Mouse (Mus musculus) T-helper 17 cell (primary cell): ENCODE results near the gene Vsig10.
"Not testable (repeated sequence)": the region's sequence is repeated elsewhere in the genome, so short reads cannot be mapped to it uniquely, and the experiment has no call there.

Source experiments
- in situ Hi-C, 2 experiments: fragments of 300-600 bp; cut with MboI, MseI; formaldehyde crosslinking; loops; 1 replicate in 1 of 2; 2 replicates in 1 of 2; pipeline ENCODE4 v1.15.1; 2025; ENCODE audit warnings: high pct_unique_total_duplicates in 2 of 2

The Vsig10 gene

GRCm38 (mm10) chr5:117318741-117319629 lies at the start of gene Vsig10:
TSS of gene Vsig10 (plus strand) at chr5:117319083.
- in situ Hi-C loops = no loop called here

GRCm38 (mm10) chr5:117269395-117269794 lies 49.5 kb upstream of the Vsig10 start:
- in situ Hi-C loops = no loop called here

DNA sequence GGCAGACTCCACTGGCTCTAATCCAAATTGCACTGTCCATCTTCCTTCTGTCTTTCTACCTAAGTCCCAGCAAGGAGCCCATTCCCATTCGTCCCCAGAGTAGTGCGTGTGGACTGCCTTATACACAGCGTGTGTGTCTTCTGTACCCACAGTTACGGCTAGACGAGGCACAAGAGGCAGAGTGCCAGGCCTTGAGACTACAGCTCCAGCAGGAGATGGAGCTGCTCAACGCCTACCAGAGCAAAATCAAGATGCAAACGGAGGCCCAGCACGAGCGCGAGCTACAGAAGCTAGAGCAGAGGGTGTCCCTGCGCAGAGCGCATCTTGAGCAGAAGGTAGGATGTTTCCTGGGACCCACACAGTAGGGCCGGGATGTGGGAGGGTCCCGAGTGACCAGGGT lies 46.9 kb upstream of the Vsig10 start:
- in situ Hi-C loops = no loop called here

DNA sequence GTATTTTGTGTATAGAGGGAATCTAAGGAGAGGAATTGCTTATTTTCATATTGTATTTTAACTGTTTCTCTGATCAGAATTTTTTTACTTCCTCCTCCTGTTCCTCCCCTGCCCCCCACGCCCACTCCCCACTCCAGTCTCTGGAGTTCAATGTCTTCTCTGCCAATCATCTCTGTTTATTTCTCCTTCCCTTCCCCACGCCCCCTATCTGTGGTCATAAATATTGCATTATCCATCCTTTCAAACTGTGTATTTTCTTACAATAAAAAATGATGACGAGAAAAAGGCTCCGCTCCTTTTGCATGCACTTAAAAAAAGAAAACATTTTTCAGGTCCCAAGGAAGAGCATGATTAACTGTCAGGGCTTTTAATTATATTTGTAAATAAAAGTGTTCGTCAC lies 44.1 kb upstream of the Vsig10 start:
- in situ Hi-C loops = no loop called here

GRCm38 (mm10) chr5:117277784-117278183 lies 41.1 kb upstream of the Vsig10 start:
- in situ Hi-C loops = no loop called here

DNA sequence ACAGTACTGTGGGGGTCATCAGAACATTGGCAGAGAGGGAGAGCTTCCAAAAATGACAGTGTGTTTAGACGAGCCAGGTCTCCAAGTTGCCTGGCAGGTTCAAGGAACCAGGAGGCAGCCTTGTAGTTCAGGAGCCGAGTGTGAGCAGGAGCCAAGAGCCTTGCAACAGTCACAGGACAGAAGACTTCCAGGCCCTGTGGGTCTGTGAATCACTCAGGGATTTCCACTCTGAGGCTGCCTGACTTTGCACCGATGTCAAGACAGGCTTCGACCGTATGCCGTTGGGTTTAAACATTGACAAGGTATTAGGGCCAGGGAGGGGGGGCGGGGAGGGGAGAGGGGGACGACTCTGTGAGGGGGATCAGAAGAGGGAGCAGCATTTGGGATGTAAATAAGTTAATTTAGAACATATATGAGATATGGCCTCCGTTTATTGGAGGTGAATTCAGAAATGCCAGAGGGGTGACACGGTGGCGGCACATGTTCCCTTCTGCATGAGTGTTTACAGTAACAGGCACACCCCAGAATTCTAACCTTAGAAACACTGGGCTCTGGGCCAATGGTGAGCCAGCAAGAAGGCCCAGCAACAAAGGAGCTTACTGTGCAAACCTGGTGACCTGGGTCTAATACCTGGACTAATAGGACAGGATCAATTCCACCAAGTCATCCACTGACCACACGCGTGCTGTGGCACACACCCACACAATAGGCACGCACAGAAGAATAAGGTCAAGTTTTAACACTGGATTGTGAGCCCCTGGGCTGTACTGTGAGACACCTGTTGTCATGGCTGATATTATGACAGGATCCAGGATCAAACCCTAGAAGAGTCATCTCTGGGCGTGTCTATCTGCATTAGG lies 39.8 kb upstream of the Vsig10 start:
- in situ Hi-C loops = no loop called here

DNA sequence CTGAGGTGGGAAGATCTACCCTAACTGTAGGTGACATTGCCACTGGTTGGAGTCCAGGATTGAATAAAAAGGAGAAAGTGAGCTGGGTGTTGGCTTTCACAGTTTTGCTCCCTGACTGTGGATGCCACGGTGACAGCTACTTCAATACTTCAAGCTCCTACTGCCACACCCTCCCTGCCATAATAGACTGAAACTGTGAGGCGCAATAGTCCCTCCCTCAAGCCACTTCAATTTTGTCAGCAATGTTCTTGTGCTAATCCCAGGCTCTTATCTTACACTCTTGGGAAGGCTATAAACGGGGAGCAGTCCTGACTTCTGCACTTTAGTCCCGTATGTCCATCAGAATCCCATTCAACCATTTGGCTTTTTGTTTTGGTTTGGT lies 39.2 kb upstream of the Vsig10 start:
- in situ Hi-C loops = loop anchor here (10.0 kb wide), 2 partner anchors 155 to 1395 kb away; partner anchors contain the start of gene Taok3 (in 1 of the 2)

DNA sequence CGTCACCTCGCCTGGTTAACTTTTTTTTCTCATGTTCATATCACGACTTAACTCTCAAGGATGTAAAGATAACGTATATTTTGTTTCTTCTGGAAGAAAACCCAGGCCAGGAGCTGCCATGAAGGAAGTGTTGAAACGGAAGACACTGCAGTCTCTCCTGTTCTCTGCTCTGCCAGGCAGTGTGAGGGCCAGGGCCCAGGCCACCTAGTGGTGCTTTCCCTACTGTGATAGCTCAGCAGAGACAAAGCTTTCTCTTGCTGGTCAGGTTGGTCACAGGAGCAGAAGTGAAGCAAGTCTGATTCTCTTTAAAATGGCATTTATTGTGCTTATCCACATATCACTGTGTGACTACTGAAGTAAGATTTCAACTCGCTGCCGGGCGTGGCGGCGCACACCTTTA lies 37.3 kb upstream of the Vsig10 start:
- in situ Hi-C loops = loop anchor here (10.0 kb wide), 2 partner anchors 157 to 1393 kb away; partner anchors contain the start of gene Taok3 (in 1 of the 2)

GRCm38 (mm10) chr5:117282360-117282759 lies 36.5 kb upstream of the Vsig10 start:
- in situ Hi-C loops = loop anchor here (10.0 kb wide), 2 partner anchors 158 to 1392 kb away; partner anchors contain the start of gene Taok3 (in 1 of the 2)

GRCm38 (mm10) chr5:117284029-117284428 lies 34.9 kb upstream of the Vsig10 start:
- in situ Hi-C loops = loop anchor here (10.0 kb wide), 2 partner anchors 159 to 1391 kb away; partner anchors contain the start of gene Taok3 (in 1 of the 2)

DNA sequence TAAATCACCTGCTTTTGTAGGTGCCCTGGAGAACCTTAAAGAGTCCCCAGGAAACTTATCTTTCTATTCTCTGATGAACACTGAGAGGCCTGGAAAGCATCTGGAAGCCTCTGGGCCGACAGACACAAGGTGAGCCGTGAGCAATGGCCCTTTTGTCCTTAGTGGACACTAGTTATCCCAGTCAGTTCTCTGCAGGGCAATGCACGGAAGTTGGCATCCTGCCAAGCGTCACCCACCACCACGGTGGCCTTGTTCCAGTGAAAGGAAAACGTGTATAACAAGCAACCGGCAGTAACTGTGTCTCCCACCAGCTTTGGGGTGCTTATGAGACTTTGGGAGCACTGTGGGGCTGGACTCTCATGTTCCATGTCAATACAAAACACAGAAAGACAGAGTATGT lies 34.2 kb upstream of the Vsig10 start:
- in situ Hi-C loops = loop anchor here (5.0 to 10.0 kb wide), 3 partner anchors 160 to 1390 kb away; partner anchors contain the start of gene Taok3 (in 2 of the 2)

GRCm38 (mm10) chr5:117285266-117285665 lies 33.6 kb upstream of the Vsig10 start:
- in situ Hi-C loops = loop anchor here (5.0 to 10.0 kb wide), 3 partner anchors 160 to 1390 kb away; partner anchors contain the start of gene Taok3 (in 2 of the 2)

GRCm38 (mm10) chr5:117286286-117286685 lies 32.6 kb upstream of the Vsig10 start:
- in situ Hi-C loops = loop anchor here (5.0 to 10.0 kb wide), 3 partner anchors 161 to 1389 kb away; partner anchors contain the start of gene Taok3 (in 2 of the 2)

- in situ Hi-C loops = loop anchor here (5.0 to 10.0 kb wide), 3 partner anchors 162 to 1388 kb away; partner anchors contain the start of gene Taok3 (in 2 of the 2)
Observed at GRCm38 (mm10) chr5:117286831-117287822, 31.8 kb upstream of the Vsig10 start, which contains the start of gene Pebp1. TSS of gene Pebp1 (minus strand) at chr5:117287625.

- in situ Hi-C loops = loop anchor here (5.0 to 10.0 kb wide), 3 partner anchors 165 to 1385 kb away; partner anchors contain the start of gene Taok3 (in 2 of the 2)
Observed at GRCm38 (mm10) chr5:117289646-117290045, 29.2 kb upstream of the Vsig10 start.

GRCm38 (mm10) chr5:117290081-117290480 lies 28.8 kb upstream of the Vsig10 start:
- in situ Hi-C loops = no loop called here

GRCm38 (mm10) chr5:117291312-117291711 lies 27.6 kb upstream of the Vsig10 start:
- in situ Hi-C loops = no loop called here

DNA sequence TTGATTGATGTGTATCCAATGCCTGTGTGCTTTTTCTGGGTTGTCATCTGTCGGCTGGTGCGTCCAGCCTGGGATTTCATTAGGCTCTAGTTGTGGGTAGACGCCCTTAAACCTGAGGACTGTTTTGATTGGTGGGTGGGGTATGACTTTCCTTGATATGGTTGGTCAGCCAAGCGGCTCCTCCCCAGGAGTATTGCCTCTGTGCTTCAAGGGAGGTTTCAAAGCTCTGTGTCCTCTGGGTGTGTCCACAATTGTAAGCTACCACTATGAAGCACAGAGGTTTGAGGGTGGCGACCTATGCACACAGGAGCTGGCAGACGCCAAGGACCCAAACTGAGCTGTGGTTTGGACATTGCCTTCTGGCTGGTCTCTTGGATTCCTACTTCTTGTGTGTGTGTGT lies 26.3 kb upstream of the Vsig10 start:
- in situ Hi-C loops = no loop called here

DNA sequence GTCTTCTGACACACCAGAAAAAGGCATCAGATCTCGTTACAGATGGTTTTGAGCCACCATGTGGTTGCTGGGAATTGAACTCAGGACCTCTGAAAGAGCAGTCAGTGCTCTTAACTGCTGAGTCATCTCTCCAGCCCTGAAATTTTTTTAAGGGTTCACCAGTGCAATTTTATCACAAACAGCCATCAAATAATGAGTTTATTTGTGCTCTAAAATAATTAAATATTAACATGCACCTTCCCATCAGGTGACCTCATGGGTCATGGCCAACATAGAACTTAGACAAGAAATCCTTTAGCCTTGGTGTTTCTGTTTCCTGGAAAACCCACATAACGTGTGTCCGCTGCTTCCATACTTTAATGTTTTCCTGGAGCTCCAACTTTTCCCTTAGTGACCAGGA lies 25.1 kb upstream of the Vsig10 start:
- in situ Hi-C loops = not testable (repeated sequence)

DNA sequence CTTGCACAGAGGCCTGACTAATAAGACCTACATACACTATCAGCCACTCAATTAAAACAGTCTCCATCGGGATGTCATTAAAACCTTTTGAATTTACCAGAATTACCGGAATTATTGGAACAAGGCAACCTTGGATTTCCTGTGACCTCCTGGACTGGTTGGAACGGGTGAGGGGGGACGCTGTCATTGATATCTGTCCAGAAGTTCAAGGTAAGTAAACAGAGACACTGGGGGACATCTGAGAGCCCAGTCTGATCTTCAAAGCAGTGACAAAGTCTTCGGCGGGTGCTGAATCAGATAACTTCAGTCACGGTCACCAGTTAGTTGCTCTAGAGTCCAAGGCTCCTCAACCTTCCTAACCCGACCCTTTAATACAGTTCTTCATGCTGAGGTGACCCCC lies 23.9 kb upstream of the Vsig10 start:
- in situ Hi-C loops = no loop called here
